Mouse (Mus musculus) thymus, adult 2 months (tissue): ENCODE measurements around the gene Ssna1. TPM values are rescaled to one million over a fixed set of nuclear protein-coding genes. Genes with fewer than 3 reads are reported as not detected.
A peak's percentile ranks its signal among the peaks of the same experiment; 100 is the strongest.

Experiments used
- DNase-seq: peaks from one replicate; pipeline ENCODE4 v3.0.0; 2021
- H3K27ac ChIP-seq: fragments of 200-500 bp; 2 replicates; pipeline ENCODE4 v1.5.1; 2012; ENCODE audit warnings: low read length, control low read depth; ENCODE audit not compliant: control insufficient read depth, insufficient read depth
- H3K27me3 ChIP-seq: fragments of 200-500 bp; 2 replicates; pipeline ENCODE4 v1.6.1; 2012; ENCODE audit warnings: mild to moderate bottlenecking, low read length, moderate library complexity, mixed read lengths; ENCODE audit not compliant: control insufficient read depth, insufficient read depth
- H3K36me3 ChIP-seq: fragments of 200-500 bp; 2 replicates; pipeline ENCODE4 v1.6.1; 2012; ENCODE audit warnings: mild to moderate bottlenecking, low read length, moderate library complexity; ENCODE audit not compliant: control insufficient read depth, insufficient read depth
- H3K4me1 ChIP-seq: fragments of 200-500 bp; replicated peaks from 2 replicates; pipeline ENCODE4 v1.6.1; 2012; ENCODE audit warnings: low read length; ENCODE audit not compliant: control insufficient read depth, insufficient read depth
- H3K4me3 ChIP-seq: fragments of 200-500 bp; 2 replicates; pipeline ENCODE4 v1.5.1; 2012; ENCODE audit warnings: mild to moderate bottlenecking, low read length, control low read depth, moderate library complexity; ENCODE audit not compliant: control insufficient read depth, insufficient read depth
- CTCF ChIP-seq: fragments of 200-500 bp; IDR thresholded peaks from 2 replicates; pipeline ENCODE4 v1.5.1; 2012; ENCODE audit warnings: mild to moderate bottlenecking, control low read depth, low read length, moderate library complexity, borderline replicate concordance; ENCODE audit not compliant: control insufficient read depth, poor library complexity, insufficient read depth; ENCODE audit errors: extremely low read depth
- POLR2A ChIP-seq: fragments of 200-500 bp; IDR thresholded peaks from 2 replicates; pipeline ENCODE4 v1.6.1; 2012; ENCODE audit warnings: mild to moderate bottlenecking, low read length, control low read depth, moderate library complexity; ENCODE audit not compliant: control insufficient read depth, poor library complexity, insufficient read depth; ENCODE audit errors: extremely low read depth
- WGBS: fragments of 180-500 bp; shearing (Covaris S2); methylation state at CpG from one replicate; pipeline ENCODE4 v1.1.7; 2018; 5-methylcytosine and 5-hydroxymethylcytosine counted together
- polyA plus RNA-seq: library from polyadenylated mRNA; depleted of rRNA; stranded (reverse); fragments of >200 nt; gene quantifications from 2 replicates; pipeline ENCODE4 v1.2.3, GENCODE M21; 2012; rRNA removed

The Ssna1 gene
- polyA plus RNA-seq, 1 experiment: 182 TPM

- Histone ChIP-seq H3K4me3 (no peak overlapping the region), H3K27me3 (no peaks in the 10 kb centered on the region), H3K36me3 (0 out of 2 replicates have a peak, but pooled peaks cover under 1% of the 10 kb centered on the region), H3K27ac (no peak overlapping the region), H3K4me1 (peaks cover 14% of the 10 kb centered on the region)
- no peak for TF ChIP-seq CTCF
- no peak for TF ChIP-seq POLR2A
- no peak for DNase-seq
- 90% methylated on average over 5 of the region's 5 CpGs for WGBS
Observed at GRCm38 (mm10) chr2:25226864-25227263, 45.4 kb downstream of the Ssna1 start.

GRCm38 (mm10) chr2:25225811-25226379 is 46.3 kb downstream of the Ssna1 start:
- peaks cover 14% of the 10 kb centered on the region for H3K4me1 ChIP-seq
- no peak overlapping the region for H3K4me3 ChIP-seq
- WGBS: 93% methylated on average over 8 of the region's 8 CpGs
- no peak for DNase-seq
- no peak overlapping the region; the same call in 1 of the 2 replicates for H3K27ac ChIP-seq
- no peaks in the 10 kb centered on the region for H3K27me3 ChIP-seq
- no peak for TF ChIP-seq POLR2A
- no peak for TF ChIP-seq CTCF
- 0 out of 2 replicates have a peak, but pooled peaks cover 3% of the 10 kb centered on the region for H3K36me3 ChIP-seq

GRCm38 (mm10) chr2:25224766-25225752 is 47.2 kb downstream of the Ssna1 start:
- H3K36me3 ChIP-seq: 0 out of 2 replicates have a peak, but pooled peaks cover 3% of the 10 kb centered on the region
- H3K27me3 ChIP-seq: no peaks in the 10 kb centered on the region
- WGBS: 2% methylated on average over 41 of the region's 41 CpGs
- H3K4me1 ChIP-seq: peaks cover 14% of the 10 kb centered on the region
- peak overlapping the region; percentile 54 for H3K4me3 ChIP-seq
- peak overlapping the region; percentile 84 for H3K27ac ChIP-seq
- peak; percentile 97 for DNase-seq
- TF ChIP-seq POLR2A (0 out of 2 replicates have a peak, but pooled peaks have one; percentile 75), CTCF (no peak)

GRCm38 (mm10) chr2:25224492-25224765 is 47.8 kb downstream of the Ssna1 start, which contains the start of gene Tubb4b:
Gene Tubb4b (minus strand): TSS chr2:25224702.
- Histone ChIP-seq H3K36me3 (0 out of 2 replicates have a peak, but pooled peaks cover 3% of the 10 kb centered on the region), H3K4me1 (peaks cover 14% of the 10 kb centered on the region), H3K27ac (peak within 1 kb of the TSS; percentile 84), H3K27me3 (no peaks in the 10 kb centered on the region), H3K4me3 (peak within 1 kb of the TSS; percentile 64)
- DNase-seq: no peak
- TF ChIP-seq POLR2A (peak; percentile 97), CTCF (no peak)
- 1% methylated on average over 17 of the region's 17 CpGs for WGBS

GRCm38 (mm10) chr2:25223681-25224491 is 48.4 kb downstream of the Ssna1 start:
- H3K27me3 ChIP-seq: no peaks in the 10 kb centered on the region
- peak; percentile 82 for DNase-seq
- H3K4me1 ChIP-seq: peaks cover 11% of the 10 kb centered on the region
- peak overlapping the region; percentile 68 for H3K27ac ChIP-seq
- no peak for TF ChIP-seq POLR2A
- 0 out of 2 replicates have a peak, but pooled peaks cover 3% of the 10 kb centered on the region for H3K36me3 ChIP-seq
- H3K4me3 ChIP-seq: peak overlapping the region; percentile 64
- WGBS: 1% methylated on average over 53 of the region's 53 CpGs

- Histone ChIP-seq H3K36me3 (0 out of 2 replicates have a peak, but pooled peaks cover 3% of the 10 kb centered on the region), H3K4me3 (no peak overlapping the region), H3K4me1 (peaks cover 9% of the 10 kb centered on the region), H3K27me3 (no peaks in the 10 kb centered on the region), H3K27ac (no peak overlapping the region)
- WGBS: 92% methylated on average over 5 of the region's 5 CpGs
- TF ChIP-seq CTCF (no peak), POLR2A (no peak)
- DNase-seq: no peak
Observed at GRCm38 (mm10) chr2:25221331-25221772, 50.9 kb downstream of the Ssna1 start.

Other genes starting within 250 kb of the Ssna1 start
- 41.6 and 50.4 TPM in 2 replicates for gene Nsmf, start 218.1 kb downstream of the Ssna1 start, polyA plus RNA-seq
- gene Entpd8, start 192.1 kb downstream of the Ssna1 start, polyA plus RNA-seq: 0.58 and 0.91 TPM in 2 replicates
- gene Noxa1, start 177.3 kb downstream of the Ssna1 start, polyA plus RNA-seq: 0.24 and 0.44 TPM in 2 replicates
- 13.7 and 16.9 TPM in 2 replicates for gene Nrarp, start 91.7 kb downstream of the Ssna1 start, polyA plus RNA-seq
- gene Tor4a, start 75.6 kb downstream of the Ssna1 start, polyA plus RNA-seq: 90.6 and 94.7 TPM in 2 replicates
- gene Nelfb, start 60.9 kb downstream of the Ssna1 start, polyA plus RNA-seq: 105 and 115 TPM in 2 replicates
- 0.12 TPM in 1 of 2 replicates, not detected in the other for gene Stpg3, start 57.8 kb downstream of the Ssna1 start, polyA plus RNA-seq
- gene Fam166a, start 53.7 kb downstream of the Ssna1 start, polyA plus RNA-seq: 0.11 and 0.12 TPM in 2 replicates
- gene Tubb4b, start 47.7 kb downstream of the Ssna1 start, polyA plus RNA-seq: 613 and 694 TPM in 2 replicates
- gene Slc34a3, start 38.1 kb downstream of the Ssna1 start, polyA plus RNA-seq: 0.05 and 0.15 TPM in 2 replicates
- gene Rnf224, start 35.7 kb downstream of the Ssna1 start, polyA plus RNA-seq: 0.05 TPM in 1 of 2 replicates, not detected in the other
- gene Rnf208, start 30.2 kb downstream of the Ssna1 start, polyA plus RNA-seq: 3.6 and 4.5 TPM in 2 replicates
- gene Cysrt1, start 30.0 kb downstream of the Ssna1 start, polyA plus RNA-seq: 1.6 and 2.1 TPM in 2 replicates
- 41.1 and 43.0 TPM in 2 replicates for gene AL732309.1, start 25.6 kb downstream of the Ssna1 start, polyA plus RNA-seq
- 66.1 and 79.1 TPM in 2 replicates for gene Tmem203, start 17.0 kb downstream of the Ssna1 start, polyA plus RNA-seq
- gene Tprn, start 9.8 kb downstream of the Ssna1 start, polyA plus RNA-seq: 24.4 and 25.9 TPM in 2 replicates
- 141 and 144 TPM in 2 replicates for gene Anapc2, start within 50 bp of the Ssna1 start, polyA plus RNA-seq
- 0.35 TPM in 1 of 2 replicates, not detected in the other for gene Tmem210, start 15.7 kb upstream of the Ssna1 start, polyA plus RNA-seq
- gene Lrrc26, start 17.5 kb upstream of the Ssna1 start, polyA plus RNA-seq: 1.0 and 1.6 TPM in 2 replicates
- gene Grin1, start 46.7 kb upstream of the Ssna1 start, polyA plus RNA-seq: 0.50 TPM in 2 replicates
- 23.1 and 26.3 TPM in 2 replicates for gene Man1b1, start 59.9 kb upstream of the Ssna1 start, polyA plus RNA-seq
- gene Dpp7, start 83.9 kb upstream of the Ssna1 start, polyA plus RNA-seq: 24.5 and 25.6 TPM in 2 replicates
- gene Uap1l1, start 93.2 kb upstream of the Ssna1 start, polyA plus RNA-seq: 23.0 and 24.4 TPM in 2 replicates
- 29.7 and 45.2 TPM in 2 replicates for gene Sapcd2, start 99.9 kb upstream of the Ssna1 start, polyA plus RNA-seq
- gene Entpd2, start 123.4 kb upstream of the Ssna1 start, polyA plus RNA-seq: 11.7 and 14.0 TPM in 2 replicates
- gene Npdc1, start 126.9 kb upstream of the Ssna1 start, polyA plus RNA-seq: 28.4 and 30.8 TPM in 2 replicates
- 1.9 and 2.0 TPM in 2 replicates for gene Fut7, start 150.8 kb upstream of the Ssna1 start, polyA plus RNA-seq
- gene Abca2, start 156.3 kb upstream of the Ssna1 start, polyA plus RNA-seq: 86.6 and 100 TPM in 2 replicates
- 11.6 and 17.3 TPM in 2 replicates for gene Clic3, start 184.4 kb upstream of the Ssna1 start, polyA plus RNA-seq
- gene Paxx, start 188.7 kb upstream of the Ssna1 start, polyA plus RNA-seq: 165 and 192 TPM in 2 replicates
- 4.4 and 13.8 TPM in 2 replicates for gene Ptgds, start 197.6 kb upstream of the Ssna1 start, polyA plus RNA-seq
- not detected in 2 replicates for gene Lcn12, start 221.5 kb upstream of the Ssna1 start, polyA plus RNA-seq
- gene Fbxw5, start 228.3 kb upstream of the Ssna1 start, polyA plus RNA-seq: 59.2 and 77.5 TPM in 2 replicates
- 4.7 and 5.0 TPM in 2 replicates for gene C8g, start 229.3 kb upstream of the Ssna1 start, polyA plus RNA-seq